Mouse (Mus musculus) lung, postnatal 0 days (tissue): ENCODE results near the gene Psg19.

Source experiments
- CTCF ChIP-seq: IDR thresholded peaks from 2 replicates; pipeline ENCODE4 v1.5.1; 2016; ENCODE audit warnings: antibody characterized with exemption, mild to moderate bottlenecking
- EP300 ChIP-seq: IDR thresholded peaks from 2 replicates; pipeline ENCODE4 v1.6.1; 2016; ENCODE audit warnings: antibody characterized with exemption, mild to moderate bottlenecking, control low read depth

DNA sequence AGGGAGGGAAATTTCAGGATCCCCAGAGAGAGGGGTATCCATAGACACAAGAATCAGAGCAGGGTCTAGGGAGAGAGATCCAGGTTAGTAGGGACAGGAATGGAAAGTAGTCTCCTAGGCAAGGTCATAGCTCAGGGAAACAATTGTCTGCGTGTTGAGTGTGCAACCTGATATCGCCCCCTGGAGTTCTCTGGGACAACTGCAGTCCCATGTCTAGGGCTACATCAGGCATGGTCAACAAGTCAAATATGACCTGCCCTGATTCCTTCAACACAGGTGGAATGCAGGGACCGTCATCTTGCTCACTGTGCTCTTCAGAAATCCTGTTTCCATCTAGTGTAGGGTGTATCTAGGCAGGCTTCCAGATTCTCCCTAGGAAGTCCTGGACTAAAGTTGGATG, 809 bp upstream of the Psg19 start:
- peak; percentile 49 for TF ChIP-seq CTCF
- TF ChIP-seq EP300: no peak
